Mouse (Mus musculus) v-Abl transformed pro-B cells (cell line): ENCODE results near the gene Grpr.

ENCODE experiments used
- in situ Hi-C, 2 experiments: fragments of 400-800 bp; cut with MboI; formaldehyde crosslinking; loops; one replicate each; pipeline ENCODE4 v1.15.1; 2025; ENCODE audit not compliant: unreplicated experiment in 2 of 2

Grpr gene

DNA sequence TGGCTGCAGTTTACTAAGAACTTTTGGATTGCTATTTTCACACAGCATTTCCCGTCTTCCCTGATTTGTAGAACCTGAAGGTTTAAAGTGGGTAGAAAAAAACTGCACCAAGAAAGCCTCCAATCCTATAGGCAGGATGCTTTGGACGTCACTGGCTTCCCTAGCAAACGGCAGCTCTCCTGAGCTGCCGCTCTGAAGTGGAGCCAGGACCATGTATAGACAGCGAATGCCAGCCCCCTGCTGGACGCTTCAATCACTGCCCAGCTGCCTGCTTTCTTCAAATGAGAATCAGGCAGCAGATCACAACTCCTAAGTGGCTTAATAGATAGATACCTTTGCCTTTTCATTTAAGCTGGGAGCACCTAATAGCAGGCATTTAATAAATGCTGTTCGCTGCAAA is at the start of gene Grpr:
TSS of gene Grpr (minus strand) at position 12 of the 400 bp plus-strand sequence.
- in situ Hi-C loops, result no loop called here

DNA sequence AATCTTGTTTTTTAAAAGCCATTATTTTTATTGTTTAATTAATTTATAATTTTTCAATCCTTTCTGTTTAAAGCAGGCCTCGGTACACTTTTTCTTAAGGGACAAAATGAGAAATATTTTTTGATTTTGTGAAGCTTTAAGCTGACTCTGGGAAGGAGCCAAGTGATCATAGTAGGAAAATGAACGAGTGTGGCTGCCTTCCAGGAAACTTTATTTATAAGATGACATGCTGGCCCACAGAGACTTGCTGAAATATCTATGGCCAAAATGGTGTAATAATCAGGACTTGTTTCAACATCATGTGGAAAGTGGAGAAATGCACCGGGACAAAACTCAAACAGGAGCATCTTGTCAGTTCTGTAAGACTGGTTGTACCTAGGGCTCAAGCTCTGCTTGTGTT is 11.0 kb upstream of the Grpr start:
- in situ Hi-C loops, result no loop called here

DNA sequence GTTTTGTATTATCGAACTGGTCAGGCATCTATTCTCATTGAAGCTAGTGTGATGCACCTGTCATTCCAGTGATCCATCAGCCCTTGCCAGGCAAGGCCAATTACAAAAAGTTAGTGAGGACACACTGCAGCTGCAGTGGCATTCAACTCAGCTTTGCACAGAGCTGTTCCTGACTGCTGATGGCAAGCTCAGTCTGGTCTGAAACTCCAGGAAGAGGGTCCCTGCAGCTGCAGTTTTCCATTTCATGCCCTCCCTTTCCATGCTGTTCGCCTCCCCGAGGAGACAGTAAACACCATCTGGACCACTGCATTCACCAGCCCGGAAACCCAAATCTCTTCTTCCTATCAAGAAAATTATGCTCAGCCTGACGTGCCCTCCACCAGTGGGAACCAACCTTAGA is 2.4 kb downstream of the Grpr start:
- in situ Hi-C loops, result no loop called here

DNA sequence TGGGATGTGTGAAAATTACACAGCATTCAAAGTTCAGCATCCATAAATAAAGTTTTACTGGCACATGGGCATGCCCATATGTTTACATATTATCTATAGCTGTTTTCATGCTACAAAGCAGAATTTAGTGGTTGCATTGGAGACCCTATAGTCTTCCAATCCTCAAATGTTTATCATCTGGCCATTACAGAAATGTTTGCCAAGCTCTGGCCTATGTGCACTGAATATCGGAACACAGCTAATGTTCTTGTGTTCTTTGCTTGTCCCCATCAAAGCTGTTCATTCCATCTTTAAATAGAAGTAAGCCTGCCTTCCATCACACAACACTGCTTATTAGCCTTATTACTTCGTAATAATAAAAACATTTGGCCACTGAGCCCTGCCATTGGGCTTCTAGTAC is 16.6 kb downstream of the Grpr start:
- in situ Hi-C loops, result no loop called here

DNA sequence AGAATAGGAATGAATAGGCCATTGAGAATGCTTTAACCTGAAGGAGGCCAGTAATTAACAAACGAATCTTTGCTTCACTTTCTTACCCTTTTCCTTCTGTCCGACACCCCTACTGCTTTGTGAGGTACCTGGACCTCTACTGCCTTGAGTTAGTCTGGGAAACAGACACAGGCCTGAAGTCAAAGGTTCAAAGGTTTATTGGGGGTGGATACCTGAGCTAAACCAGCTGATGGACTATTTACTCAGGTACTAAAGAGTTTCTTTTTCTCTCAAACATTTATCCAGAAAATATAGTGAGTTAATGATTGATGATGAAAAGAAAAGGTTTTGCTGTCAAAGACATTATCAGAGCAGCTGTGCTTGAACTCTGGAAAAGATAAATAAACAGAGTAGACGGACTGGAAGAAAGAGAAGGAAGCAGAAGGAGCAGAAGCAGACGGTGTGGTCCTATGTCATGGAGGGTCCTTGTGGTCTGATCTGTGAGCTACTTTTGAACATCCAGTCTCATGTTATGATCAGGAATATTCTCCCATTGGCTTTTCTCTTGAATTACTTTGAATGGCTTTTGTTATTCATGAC is 30.4 kb downstream of the Grpr start:
- in situ Hi-C loops, result no loop called here

DNA sequence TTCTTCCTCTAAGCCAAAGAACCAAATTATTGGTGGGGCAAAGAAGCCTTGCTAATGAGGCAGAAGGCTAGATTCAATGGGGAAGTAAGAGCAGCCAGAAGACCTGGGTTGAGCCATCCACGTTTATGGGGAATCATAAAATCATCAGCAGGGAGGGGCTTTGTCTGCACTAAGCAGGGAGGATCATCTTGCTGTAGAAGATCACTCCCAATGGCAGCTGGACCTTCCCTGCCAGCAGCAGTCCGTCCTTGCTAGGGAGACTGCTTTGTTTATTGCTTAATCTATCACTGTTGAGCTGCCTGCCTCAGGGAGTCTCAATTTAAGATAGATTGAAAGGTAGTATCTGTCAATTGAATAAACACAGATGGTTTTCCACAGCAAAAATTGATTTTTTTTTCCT is 37.7 kb downstream of the Grpr start:
- in situ Hi-C loops, result no loop called here

DNA sequence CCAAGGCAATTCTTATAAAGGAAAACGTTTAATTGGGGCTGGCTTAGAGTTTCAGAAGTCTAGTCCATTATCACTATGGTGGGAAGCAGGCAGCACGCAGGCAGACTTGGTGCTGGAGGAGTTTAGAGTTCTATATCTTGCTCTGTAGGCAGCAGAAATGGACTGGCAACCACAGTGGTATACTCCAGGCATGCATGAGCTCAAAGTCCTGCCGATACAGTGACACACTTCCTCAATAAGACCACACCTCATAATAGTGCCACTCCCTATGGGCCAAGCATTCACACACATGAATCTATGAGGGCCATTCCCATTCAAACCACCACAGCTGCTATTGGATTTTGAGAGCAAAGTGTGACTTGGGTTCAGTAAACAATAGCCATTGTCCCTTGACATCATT is 47.4 kb downstream of the Grpr start:
- in situ Hi-C loops, result no loop called here
